22 mouse cellular contexts compared by ENCODE assay signal in genomic region chr11:31412376-31412775, GRCm38 (mm10). TPM values are rescaled to one million over a fixed set of nuclear protein-coding genes. Genes with fewer than 3 reads are reported as not detected.
DNase-seq lines count a peak whose midpoint lies in the region; TF ChIP-seq lines count a peak whose summit lies in the region.
"Had no signal": no experiment of that assay in that cellular context is flagged by ENCODE, and none has a peak within 500 bp of the region (broad histone marks: within the 10 kb centered on the region; RNA-seq: fewer than 3 reads in every experiment).

No protein-coding gene starts in this region.

- H3K27me3 ChIP-seq in cerebellum, adult 2 months (ENCODE audit: control insufficient read depth, insufficient read depth, low read length): no peaks in the 10 kb centered on the region
- H3K27me3 ChIP-seq: forebrain, embryonic 13.5 days; heart, embryonic 12.5 days; heart, embryonic 15.5 days; hindbrain, embryonic 13.5 days; intestine, embryonic 15.5 days had no signal

- no peak overlapping the region for H3K27ac ChIP-seq in cerebellum, adult 2 months (ENCODE audit: insufficient read depth, low read length)
- H3K27ac ChIP-seq: forebrain, embryonic 10.5 days; forebrain, embryonic 13.5 days; gastrocnemius, adult 2 months; heart, embryonic 15.5 days; hindbrain, embryonic 10.5 days; hindbrain, embryonic 13.5 days; intestine, embryonic 15.5 days had no signal

- no peaks in the 10 kb centered on the region for H3K4me1 ChIP-seq in cerebellum, adult 2 months (ENCODE audit: control insufficient read depth, insufficient read depth, low read length)
- H3K4me1 ChIP-seq: forebrain, embryonic 10.5 days; forebrain, embryonic 13.5 days; heart, embryonic 12.5 days; heart, embryonic 15.5 days; hindbrain, embryonic 10.5 days; hindbrain, embryonic 13.5 days; intestine, embryonic 15.5 days had no signal

- TF ChIP-seq POLR2A in cerebellum, adult 2 months (IDR thresholded peaks at IDR 0.05; ENCODE audit: borderline replicate concordance, insufficient read depth, low read length): no peak

- 24% methylated on average over 3 of the region's 3 CpGs for WGBS in cerebellum, adult 2 months

- TF ChIP-seq CTCF in cerebellum, adult 2 months (IDR thresholded peaks at IDR 0.05; ENCODE audit: borderline replicate concordance, insufficient read depth, low read depth, low read length): no peak

- no peak overlapping the region for H3K4me3 ChIP-seq in cerebellum, adult 2 months (replicated peaks; ENCODE audit: insufficient read depth, low read depth, low read length)
- H3K4me3 ChIP-seq: forebrain, embryonic 10.5 days; forebrain, embryonic 13.5 days; gastrocnemius, adult 2 months; heart, embryonic 12.5 days; heart, embryonic 15.5 days; hindbrain, embryonic 10.5 days; hindbrain, embryonic 13.5 days; intestine, embryonic 15.5 days had no signal

- DNase-seq in cerebellum, adult 18-20 months: peak; percentile 53 to 57
- peak; percentile 59 to 74 for DNase-seq in cerebellum, adult 2 months
- DNase-seq in cerebellum, adult 9-11 months: peak; percentile 56
- DNase-seq in cerebellum, postnatal 25 days: peak; percentile 71 to 73
- DNase-seq in embryo, embryonic 10.5 days (ENCODE audit: low spot score): no peak
- no peak for DNase-seq in spleen, postnatal 14 days (ENCODE audit: low spot score in 2 of 2)
- no peak for DNase-seq in thymus, adult 18-20 months
- DNase-seq: adrenal gland, adult 2 months; adrenal gland, postnatal 14 days; gastrocnemius, adult 2 months; gastrocnemius, postnatal 14 days; heart, postnatal 10 days; heart, postnatal 36 days; kidney, adult 11 months; kidney, adult 8-10 months had no signal

RNA-seq across cellular contexts. Expression of gene Stc2, which starts 42.5 kb away (rescaled TPM):
- polyA plus RNA-seq in cerebellum, adult 2 months (2012; rRNA removed): 1.1 and 1.4 TPM in 2 replicates

Comparison
In these comparisons a context has a peak if more than half of its experiments do, and no peak if none do; other contexts are left out.
1. DNase-seq: peak in cerebellum, adult 18-20 months (2 of 2), cerebellum, adult 2 months (2 of 2), cerebellum, adult 9-11 months (single experiment) and cerebellum, postnatal 25 days (2 of 2); none in embryo, embryonic 10.5 days (single experiment), spleen, postnatal 14 days (0 of 2) and thymus, adult 18-20 months (0 of 2).